Mouse (Mus musculus): Measurements from ENCODE around the gene Olfr152. TPM values are rescaled to one million over a fixed set of nuclear protein-coding genes. Genes with fewer than 3 reads are reported as not detected.

Olfr152 gene
- not detected for total RNA-seq (2021)

- intact Hi-C loops (cut with DNase I), result loop anchor here (10.0 kb wide), 1 partner anchor 384 kb away; no protein-coding TSS in a partner anchor
- no peak for DNase-seq (ENCODE audit: low spot score in 2 of 2)
Observed at GRCm38 (mm10) chr2:87779183-87779582, at the start of gene Olfr152. Olfr152 (plus strand) TSS chr2:87779483.

- intact Hi-C loops (cut with DNase I), result no loop called here
- DNase-seq (ENCODE audit: low spot score in 2 of 2), result no peak
Observed at GRCm38 (mm10) chr2:87739878-87740277, 39.4 kb upstream of the Olfr152 start, which contains the start of gene Olfr1138. Olfr1138 (minus strand) TSS chr2:87739978.

GRCm38 (mm10) chr2:87743452-87743851 lies 35.8 kb upstream of the Olfr152 start, which contains the start of gene Olfr1140:
Olfr1140 (plus strand) TSS chr2:87743752.
- intact Hi-C loops (cut with DNase I), result no loop called here
- DNase-seq (ENCODE audit: low spot score in 2 of 2), result no peak

- no peak for DNase-seq (ENCODE audit: low spot score in 2 of 2)
- intact Hi-C loops (cut with DNase I), result no loop called here
Observed at GRCm38 (mm10) chr2:87753891-87754290, 25.4 kb upstream of the Olfr152 start, which contains the start of gene Olfr1141. Olfr1141 (minus strand) TSS chr2:87753991.

- DNase-seq (ENCODE audit: low spot score in 2 of 2), result peak in 1 of 2 experiments; percentile 19
- intact Hi-C loops (cut with DNase I), result loop anchor here (10.0 kb wide), 1 partner anchor 381 kb away; no protein-coding TSS in a partner anchor
Observed at GRCm38 (mm10) chr2:87776143-87776542, 3.1 kb upstream of the Olfr152 start.

- DNase-seq (ENCODE audit: low spot score in 2 of 2), result no peak
- intact Hi-C loops (cut with DNase I), result no loop called here
Observed at GRCm38 (mm10) chr2:87800292-87800691, 21.0 kb downstream of the Olfr152 start, which contains the start of gene Olfr1143. Olfr1143 (plus strand) TSS chr2:87800592.

GRCm38 (mm10) chr2:87809522-87809921 lies 30.2 kb downstream of the Olfr152 start, which contains the start of gene Olfr1145:
Olfr1145 (plus strand) TSS chr2:87809822.
- intact Hi-C loops (cut with DNase I), result no loop called here
- DNase-seq (ENCODE audit: low spot score in 2 of 2), result no peak

GRCm38 (mm10) chr2:87830233-87830632 lies 51.0 kb downstream of the Olfr152 start, which contains the start of gene Olfr1148:
Olfr1148 (plus strand) TSS chr2:87830533.
- DNase-seq (ENCODE audit: low spot score in 2 of 2), result no peak
- intact Hi-C loops (cut with DNase I), result no loop called here

Other genes starting within 250 kb of the Olfr152 start
- gene Olfr153, start 247.7 kb upstream of the Olfr152 start, total RNA-seq (2021), result not detected
- not detected for gene Olfr1128, start 233.9 kb upstream of the Olfr152 start, total RNA-seq (2021)
- gene Olfr1129, start 205.6 kb upstream of the Olfr152 start, total RNA-seq (2021), result not detected
- gene Olfr1130, start 173.3 kb upstream of the Olfr152 start, total RNA-seq (2021), result not detected
- not detected for gene Olfr1131, start 152.4 kb upstream of the Olfr152 start, total RNA-seq (2021)
- gene Olfr1132, start 141.9 kb upstream of the Olfr152 start, total RNA-seq (2021), result not detected
- not detected for gene Olfr1133, start 132.1 kb upstream of the Olfr152 start, total RNA-seq (2021)
- gene Olfr1134, start 121.0 kb upstream of the Olfr152 start, total RNA-seq (2021), result not detected
- not detected for gene Olfr1135, start 105.8 kb upstream of the Olfr152 start, total RNA-seq (2021)
- gene Olfr1136, start 85.5 kb upstream of the Olfr152 start, total RNA-seq (2021), result not detected
- not detected for gene Olfr1137, start 66.3 kb upstream of the Olfr152 start, total RNA-seq (2021)
- gene Olfr1138, start 39.5 kb upstream of the Olfr152 start, total RNA-seq (2021), result not detected
- gene Olfr1140, start 35.7 kb upstream of the Olfr152 start, total RNA-seq (2021), result not detected
- not detected for gene Olfr1141, start 25.5 kb upstream of the Olfr152 start, total RNA-seq (2021)
- not detected for gene Olfr1143, start 21.1 kb downstream of the Olfr152 start, total RNA-seq (2021)
- not detected for gene Olfr1145, start 30.3 kb downstream of the Olfr152 start, total RNA-seq (2021)
- gene Olfr1148, start 51.0 kb downstream of the Olfr152 start, total RNA-seq (2021), result not detected
- not detected for gene Olfr1150-ps1, start 64.5 kb downstream of the Olfr152 start, total RNA-seq (2021)
- not detected for gene Olfr1151, start 76.4 kb downstream of the Olfr152 start, total RNA-seq (2021)
- gene Olfr1152, start 87.0 kb downstream of the Olfr152 start, total RNA-seq (2021), result not detected
- not detected for gene Olfr1153, start 115.5 kb downstream of the Olfr152 start, total RNA-seq (2021)
- gene Olfr1154, start 125.7 kb downstream of the Olfr152 start, total RNA-seq (2021), result not detected
- not detected for gene Olfr1155, start 165.7 kb downstream of the Olfr152 start, total RNA-seq (2021)
- gene Olfr1156, start 173.6 kb downstream of the Olfr152 start, total RNA-seq (2021), result not detected
- gene Olfr1157, start 188.8 kb downstream of the Olfr152 start, total RNA-seq (2021), result not detected
- not detected for gene Olfr74, start 195.2 kb downstream of the Olfr152 start, total RNA-seq (2021)
- gene Olfr1158, start 210.6 kb downstream of the Olfr152 start, total RNA-seq (2021), result not detected
- not detected for gene Olfr1160, start 228.8 kb downstream of the Olfr152 start, total RNA-seq (2021)
- not detected for gene Olfr1161, start 243.3 kb downstream of the Olfr152 start, total RNA-seq (2021)

Measured in left cerebral cortex, postnatal 25 days (tissue).